Mouse (Mus musculus) heart, embryonic 14.5 days (tissue): ENCODE measurements around the gene Zfp423. TPM values are rescaled to one million over a fixed set of nuclear protein-coding genes. Genes with fewer than 3 reads are reported as not detected.
A peak's percentile ranks its signal among the peaks of the same experiment; 100 is the strongest.

Source experiments
- ATAC-seq: fragments of 200-750 bp; cut with Nextera tagmentation; 2 replicates; pipeline ENCODE4 v1.8.0; 2017; ENCODE audit warnings: low read depth, moderate TSS enrichment; ENCODE audit not compliant: insufficient number of reproducible peaks, insufficient read depth, low FRiP score
- H3K27ac ChIP-seq, 2 experiments: fragments of 200-500 bp in 1 of 2; fragments of 300-500 bp in 1 of 2; sonication (generic) in 1 of 2; replicated peaks in 1 of 2; 2 replicates each; pipeline ENCODE4 v1.5.1; 2012 to 2014; ENCODE audit warnings: low read depth in 2 of 2, low read length in 2 of 2, control low read depth in 1 of 2, mild to moderate bottlenecking in 1 of 2, mixed read lengths in 1 of 2; ENCODE audit not compliant: control insufficient read depth in 1 of 2, insufficient read depth in 1 of 2
- H3K27me3 ChIP-seq: fragments of 300-500 bp; sonication (generic); 2 replicates; pipeline ENCODE4 v1.6.1; 2014; ENCODE audit warnings: mild to moderate bottlenecking, low read length, control low read depth; ENCODE audit not compliant: control insufficient read depth, insufficient read depth
- H3K36me3 ChIP-seq: fragments of 300-500 bp; sonication (generic); 2 replicates; pipeline ENCODE4 v1.6.1; 2014; ENCODE audit warnings: mild to moderate bottlenecking, control low read depth, low read length, mixed read lengths; ENCODE audit not compliant: control insufficient read depth, insufficient read depth
- H3K4me1 ChIP-seq, 2 experiments: fragments of 200-500 bp in 1 of 2; fragments of 300-500 bp in 1 of 2; sonication (generic) in 1 of 2; 2 replicates each; pipeline ENCODE4 v1.6.1; 2012 to 2014; ENCODE audit warnings: low read length in 2 of 2, control low read depth in 1 of 2, mixed read lengths in 1 of 2; ENCODE audit not compliant: control insufficient read depth in 2 of 2, insufficient read depth in 2 of 2
- H3K4me2 ChIP-seq: fragments of 300-500 bp; sonication (generic); 2 replicates; pipeline ENCODE4 v1.6.1; 2014; ENCODE audit warnings: mild to moderate bottlenecking, low read length
- H3K4me3 ChIP-seq, 2 experiments: fragments of 200-500 bp in 1 of 2; fragments of 300-500 bp in 1 of 2; sonication (generic) in 1 of 2; 2 replicates each; pipeline ENCODE4 v1.5.1; 2012 to 2014; ENCODE audit warnings: low read length in 2 of 2, mild to moderate bottlenecking in 2 of 2, control low read depth in 1 of 2, low read depth in 1 of 2, moderate library complexity in 1 of 2; ENCODE audit not compliant: control insufficient read depth in 1 of 2, insufficient read depth in 1 of 2
- H3K9ac ChIP-seq: fragments of 300-500 bp; sonication (generic); 2 replicates; pipeline ENCODE4 v1.6.1; 2014; ENCODE audit warnings: mild to moderate bottlenecking, low read length
- H3K9me3 ChIP-seq: fragments of 300-500 bp; sonication (generic); 2 replicates; pipeline ENCODE4 v1.6.1; 2016; ENCODE audit warnings: low read length, control low read depth; ENCODE audit not compliant: control insufficient read depth
- WGBS: fragments of 180-500 bp; shearing (Covaris S2); extraction: QIAGEN DNeasy Blood & Tissue Kit; methylation state at CpG from one replicate; pipeline ENCODE4 v1.1.7; 2014; 5-methylcytosine and 5-hydroxymethylcytosine counted together
- polyA plus RNA-seq: library from polyadenylated mRNA; unstranded; fragments of >200 nt; fragmentation: Nextera tagmentation; extraction: Ambion mirVana; gene quantifications from 2 replicates; pipeline ENCODE4 v1.2.1, GENCODE M21; 2014

Gene Zfp423
- polyA plus RNA-seq, 1 experiment from 2014 or later, result 5.1 TPM

DNA sequence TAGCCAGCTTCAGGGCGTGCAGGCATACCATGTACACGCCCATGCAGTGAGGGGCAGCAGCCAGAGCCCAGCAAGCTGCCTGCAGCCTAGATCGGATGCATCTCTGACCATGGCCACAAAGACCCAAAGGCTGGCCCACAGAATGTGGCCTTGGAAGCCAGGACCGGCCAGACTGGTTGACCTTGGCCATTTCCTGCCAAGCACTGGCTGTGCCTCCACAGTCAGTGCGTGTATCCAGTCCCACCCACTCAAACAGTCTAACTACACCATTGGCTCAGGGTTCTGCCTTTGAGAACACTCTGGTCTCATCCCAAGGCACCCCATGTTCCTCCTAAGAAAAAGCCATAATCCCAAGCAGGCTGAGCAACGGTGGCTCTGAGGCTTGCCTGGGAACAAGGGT, 65.8 kb downstream of the Zfp423 start:
- H3K27ac ChIP-seq, result no peak overlapping the region

DNA sequence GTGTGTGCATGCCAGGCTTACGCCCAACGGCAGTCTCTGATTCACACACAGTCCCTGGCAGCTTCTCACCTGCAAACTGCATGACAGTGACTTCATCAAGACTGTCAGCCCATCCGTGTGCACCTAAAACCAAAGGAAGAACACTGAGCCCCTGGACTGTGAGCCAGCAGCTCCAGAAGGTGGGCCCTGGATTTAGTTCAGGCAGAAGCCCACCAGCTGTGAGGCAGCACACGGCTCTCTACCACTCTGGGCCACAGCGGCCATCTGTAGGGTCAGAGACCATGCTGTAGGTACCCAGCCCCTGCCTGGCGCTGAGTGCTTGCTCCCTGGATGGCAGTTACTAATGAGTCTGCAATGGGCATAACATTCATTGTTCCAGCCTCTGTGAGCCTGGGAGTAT, 66.5 kb downstream of the Zfp423 start:
- Histone ChIP-seq H3K4me2 (no peak overlapping the region), H3K27me3 (no peaks in the 10 kb centered on the region), H3K4me3 (no peak overlapping the region), H3K36me3 (no peaks in the 10 kb centered on the region), H3K27ac (peak overlapping the region in 1 of 2 experiments; percentile 44; a peak in 1 of 4 replicates), H3K9me3 (no peaks in the 10 kb centered on the region), H3K9ac (no peak overlapping the region), H3K4me1 (peaks cover 15 to 18% of the 10 kb centered on the region in 2 experiments; a peak in 2 of 4 replicates)
- ATAC-seq, result no peak
- 87% methylated on average over 6 of the region's 6 CpGs for WGBS

More for the DNA sequence above, 65.8 kb downstream of the Zfp423 start:
- Histone ChIP-seq H3K27me3 (no peaks in the 10 kb centered on the region), H3K4me2 (no peak overlapping the region), H3K9me3 (no peaks in the 10 kb centered on the region), H3K36me3 (no peaks in the 10 kb centered on the region), H3K4me3 (no peak overlapping the region), H3K9ac (no peak overlapping the region), H3K4me1 (peaks cover 15 to 18% of the 10 kb centered on the region in 2 experiments; a peak in 2 of 4 replicates)
- ATAC-seq, result no peak
- 70% methylated on average over 6 of the region's 6 CpGs for WGBS

DNA sequence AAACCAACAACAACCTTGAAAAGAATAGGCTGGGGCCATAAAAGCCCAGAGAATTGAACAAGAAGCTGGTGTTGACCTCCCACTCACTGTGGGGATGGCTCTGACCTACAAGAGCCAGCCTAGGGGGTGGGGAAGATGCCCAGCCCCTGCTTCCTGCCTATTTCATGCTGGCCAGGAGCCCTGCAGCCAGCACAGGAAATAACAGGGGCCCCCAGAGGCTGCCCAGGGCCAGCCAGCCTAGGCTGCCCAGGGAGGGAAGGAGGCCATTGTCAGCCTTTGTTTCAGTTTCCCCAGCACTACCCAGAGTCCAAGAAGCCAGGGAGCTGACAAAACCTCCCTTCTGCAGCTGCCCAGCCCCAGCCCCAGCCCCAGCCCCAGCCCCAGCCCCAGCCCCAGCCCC, 67.5 kb downstream of the Zfp423 start:
- ATAC-seq, result peak; percentile 31; the same call in 1 of the 2 replicates
- H3K4me1 ChIP-seq, result peaks cover 15 to 18% of the 10 kb centered on the region in 2 experiments; a peak in 2 of 4 replicates

DNA sequence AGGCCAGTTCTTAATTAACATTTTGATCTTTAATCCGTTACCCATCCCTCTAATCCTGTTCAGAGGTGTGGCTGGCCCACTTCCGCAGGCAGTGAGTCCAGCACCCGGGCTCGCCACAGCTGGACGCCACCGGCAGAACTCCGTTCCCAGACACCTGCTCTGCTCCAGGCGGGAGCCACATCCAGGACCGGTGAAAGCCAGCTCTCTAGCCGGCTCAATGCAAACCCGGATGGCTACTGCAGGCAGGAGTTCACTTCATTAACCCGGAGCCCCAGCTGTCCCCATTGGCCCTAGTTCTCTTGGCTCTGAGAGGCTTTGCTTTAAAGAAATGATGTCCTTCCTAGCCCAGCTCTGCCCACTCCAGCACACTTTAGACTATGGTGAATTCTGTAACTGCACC, 71.4 kb downstream of the Zfp423 start:
- WGBS, result 67% methylated on average over 12 of the region's 12 CpGs
- peaks cover 9 to 11% of the 10 kb centered on the region in 2 experiments; a peak in 3 of 4 replicates for H3K4me1 ChIP-seq
- ATAC-seq, result no peak
- H3K9me3 ChIP-seq, result no peaks in the 10 kb centered on the region
- no peak overlapping the region for H3K4me3 ChIP-seq
- H3K27me3 ChIP-seq, result no peaks in the 10 kb centered on the region
- no peaks in the 10 kb centered on the region for H3K36me3 ChIP-seq
- no peak overlapping the region for H3K9ac ChIP-seq
- no peak overlapping the region for H3K4me2 ChIP-seq
- no peak overlapping the region for H3K27ac ChIP-seq

More for the DNA sequence above, 67.5 kb downstream of the Zfp423 start:
- peak overlapping the region in 1 of 2 experiments; percentile 44; a peak in 2 of 4 replicates for H3K27ac ChIP-seq
- no peak overlapping the region for H3K4me3 ChIP-seq
- no peak overlapping the region for H3K4me2 ChIP-seq
- H3K9me3 ChIP-seq, result no peaks in the 10 kb centered on the region
- H3K9ac ChIP-seq, result no peak overlapping the region
- H3K36me3 ChIP-seq, result no peaks in the 10 kb centered on the region
- H3K27me3 ChIP-seq, result no peaks in the 10 kb centered on the region

DNA sequence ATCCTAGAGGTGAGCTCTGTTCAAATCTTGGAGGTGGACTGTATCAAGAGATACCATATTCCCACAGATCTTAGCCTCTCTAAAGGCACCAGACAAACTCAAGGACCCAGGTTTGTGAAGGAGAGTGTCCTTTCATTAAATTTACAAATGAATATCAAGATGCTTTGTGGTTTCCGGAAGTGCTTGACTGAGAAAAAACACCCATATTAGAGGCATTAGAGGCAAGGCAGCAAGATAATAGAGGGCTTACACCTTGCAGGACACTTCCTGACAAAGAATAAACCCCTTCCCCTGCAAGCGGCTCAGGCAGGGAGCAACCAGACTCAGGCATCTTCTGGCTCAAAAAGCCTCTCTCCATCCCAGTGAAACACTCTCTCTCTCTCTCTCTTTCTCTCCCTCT, 78.3 kb downstream of the Zfp423 start:
- 52% methylated on average over 2 of the region's 2 CpGs for WGBS
- Histone ChIP-seq H3K9ac (no peak overlapping the region), H3K4me2 (no peak overlapping the region), H3K27me3 (no peaks in the 10 kb centered on the region), H3K4me1 (peaks cover 0 to 3% of the 10 kb centered on the region in 2 experiments; a peak in 2 of 4 replicates), H3K9me3 (no peaks in the 10 kb centered on the region), H3K27ac (no peak overlapping the region), H3K36me3 (no peaks in the 10 kb centered on the region), H3K4me3 (no peak overlapping the region)
- no peak for ATAC-seq

DNA sequence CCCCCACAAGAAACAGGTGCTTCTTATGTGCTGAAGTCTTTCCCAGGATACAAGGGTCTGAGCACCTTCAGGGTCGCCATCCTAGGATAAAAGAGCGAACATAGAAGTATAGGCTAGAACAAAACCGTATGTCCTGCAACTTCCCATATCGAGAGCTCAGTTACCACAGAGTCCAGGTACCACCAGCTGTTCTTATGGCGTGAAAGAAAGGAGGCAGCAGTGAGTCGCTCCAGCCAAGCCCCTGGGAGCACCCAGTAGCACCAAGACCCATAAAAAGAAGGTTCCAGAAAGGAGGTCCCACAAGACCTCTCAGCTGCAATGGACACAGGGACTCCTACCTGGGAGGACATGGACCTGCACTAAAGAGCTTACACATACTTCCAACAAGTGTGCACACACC, 83.5 kb downstream of the Zfp423 start:
- Histone ChIP-seq H3K27me3 (no peaks in the 10 kb centered on the region), H3K9ac (no peak overlapping the region), H3K4me2 (no peak overlapping the region), H3K9me3 (no peaks in the 10 kb centered on the region), H3K4me1 (peaks cover 3 to 10% of the 10 kb centered on the region in 2 experiments; a peak in 3 of 4 replicates), H3K36me3 (no peaks in the 10 kb centered on the region), H3K4me3 (no peak overlapping the region), H3K27ac (no peak overlapping the region)
- ATAC-seq, result no peak
- 78% methylated on average over 6 of the region's 6 CpGs for WGBS

DNA sequence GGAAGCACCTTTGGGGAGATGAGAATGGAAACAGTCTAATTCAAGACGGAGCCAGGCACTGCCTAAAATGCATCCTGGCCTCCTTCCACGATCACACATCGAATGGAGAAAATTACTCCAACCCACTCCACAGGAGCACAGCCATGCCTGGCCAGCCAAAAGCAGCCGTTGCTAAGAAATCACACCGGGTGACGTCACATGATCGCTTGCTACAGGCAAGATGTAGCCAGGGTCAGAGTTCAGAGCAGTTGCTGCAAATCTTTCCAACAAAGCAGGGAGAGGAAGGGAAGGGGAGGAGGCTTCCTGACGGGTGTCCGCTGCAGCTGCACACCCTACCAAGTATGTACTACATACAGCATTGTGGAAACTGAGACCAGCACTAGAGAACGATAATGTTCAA, 83.9 kb downstream of the Zfp423 start:
- Histone ChIP-seq H3K27ac (no peak overlapping the region), H3K9me3 (no peaks in the 10 kb centered on the region), H3K4me2 (no peak overlapping the region), H3K36me3 (no peaks in the 10 kb centered on the region), H3K4me1 (peaks cover 3 to 10% of the 10 kb centered on the region in 2 experiments; a peak in 3 of 4 replicates), H3K27me3 (no peaks in the 10 kb centered on the region), H3K4me3 (no peak overlapping the region), H3K9ac (no peak overlapping the region)
- WGBS, result 57% methylated on average over 10 of the region's 10 CpGs
- ATAC-seq, result no peak

DNA sequence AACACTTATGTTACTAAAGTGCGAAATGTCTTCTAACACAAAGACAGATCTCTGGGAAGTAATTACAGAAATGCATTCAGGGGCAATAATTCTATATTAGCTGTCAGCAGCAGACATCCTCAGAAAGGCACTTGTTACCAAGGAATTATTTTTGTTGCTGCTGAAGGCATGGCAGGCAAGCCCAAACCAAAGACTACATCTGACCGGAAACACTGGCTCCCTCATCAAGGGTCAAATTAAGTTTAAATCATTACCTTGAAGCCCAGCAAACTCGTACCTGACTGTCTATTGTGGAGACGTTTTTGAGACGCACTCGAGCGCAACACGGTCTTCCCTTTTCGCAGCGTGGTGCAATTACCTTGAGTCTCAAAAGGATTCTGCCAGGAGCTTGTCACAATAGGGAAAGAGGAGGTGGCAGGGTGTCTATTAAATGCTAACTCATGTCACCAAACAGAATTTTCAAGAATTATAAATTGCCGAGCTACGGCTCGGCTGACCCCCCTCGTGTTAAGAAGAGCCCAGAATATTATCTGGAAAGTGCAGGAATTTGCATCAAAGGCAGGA, 86.3 kb downstream of the Zfp423 start:
- H3K27me3 ChIP-seq, result no peaks in the 10 kb centered on the region
- H3K9me3 ChIP-seq, result no peaks in the 10 kb centered on the region
- peaks cover 3 to 10% of the 10 kb centered on the region in 2 experiments; a peak in 3 of 4 replicates for H3K4me1 ChIP-seq
- no peak overlapping the region for H3K9ac ChIP-seq
- WGBS, result 75% methylated on average over 14 of the region's 14 CpGs
- no peaks in the 10 kb centered on the region for H3K36me3 ChIP-seq
- H3K4me3 ChIP-seq, result no peak overlapping the region
- no peak overlapping the region for H3K4me2 ChIP-seq
- no peak for ATAC-seq
- H3K27ac ChIP-seq, result no peak overlapping the region
